Mouse (Mus musculus) liver, embryonic 13.5 days (tissue): ENCODE measurements at regions not wholly inside any gene's neighbourhood (a gene's known extent, or its start where the extent isn't known, plus 50 kb on each side); places are given as distances from the start of the nearest gene placed in this dataset.

ENCODE experiments used
- ATAC-seq: fragments of 200-750 bp; cut with Nextera tagmentation; 2 replicates; pipeline ENCODE4 v1.8.0; 2017; ENCODE audit warnings: low read depth, mild to moderate bottlenecking, moderate number of reproducible peaks, moderate library complexity
- DNase-seq: peaks from one replicate; pipeline ENCODE4 v3.0.0; 2022
- H3K27ac ChIP-seq: fragments of 300-500 bp; sonication (generic); 2 replicates; pipeline ENCODE4 v1.5.1; 2015; ENCODE audit warnings: moderate library complexity, mild to moderate bottlenecking, inconsistent platforms
- H3K27me3 ChIP-seq: fragments of 300-500 bp; sonication (generic); 2 replicates; pipeline ENCODE4 v1.6.1; 2015; ENCODE audit warnings: mild to moderate bottlenecking, inconsistent platforms
- H3K36me3 ChIP-seq: fragments of 300-500 bp; sonication (generic); 2 replicates; pipeline ENCODE4 v1.6.1; 2015; ENCODE audit warnings: mild to moderate bottlenecking, inconsistent platforms
- H3K4me1 ChIP-seq: fragments of 300-500 bp; sonication (generic); replicated peaks from 2 replicates; pipeline ENCODE4 v1.6.1; 2015; ENCODE audit warnings: inconsistent platforms
- H3K4me2 ChIP-seq: fragments of 300-500 bp; sonication (generic); 2 replicates; pipeline ENCODE4 v1.6.1; 2015; ENCODE audit warnings: inconsistent platforms, mild to moderate bottlenecking, moderate library complexity
- H3K4me3 ChIP-seq: fragments of 300-500 bp; sonication (generic); replicated peaks from 2 replicates; pipeline ENCODE4 v1.5.1; 2015; ENCODE audit warnings: mild to moderate bottlenecking, inconsistent platforms
- H3K9ac ChIP-seq: fragments of 300-500 bp; sonication (generic); 2 replicates; pipeline ENCODE4 v1.6.1; 2015; ENCODE audit warnings: mild to moderate bottlenecking, inconsistent platforms
- H3K9me3 ChIP-seq: fragments of 300-500 bp; sonication (generic); replicated peaks from 2 replicates; pipeline ENCODE4 v1.6.1; 2016; ENCODE audit warnings: inconsistent platforms
- WGBS: fragments of 180-500 bp; shearing (Covaris S2); methylation state at CpG from one replicate; pipeline ENCODE4 v1.1.7; 2015; ENCODE audit not compliant: insufficient replicate concordance; 5-methylcytosine and 5-hydroxymethylcytosine counted together

GRCm38 (mm10) chr15:36933581-36933991 is 74.0 kb downstream of the Zfp706 start:
- no peak for DNase-seq
- Histone ChIP-seq H3K36me3 (no peaks in the 10 kb centered on the region), H3K4me2 (no peak overlapping the region), H3K27ac (no peak overlapping the region), H3K9ac (no peak overlapping the region), H3K27me3 (no peaks in the 10 kb centered on the region), H3K4me3 (no peak overlapping the region), H3K4me1 (peaks cover 24% of the 10 kb centered on the region), H3K9me3 (no peaks in the 10 kb centered on the region)
- no peak for ATAC-seq
- 43% methylated on average over 2 of the region's 2 CpGs for WGBS

- no peak overlapping the region for H3K4me2 ChIP-seq
- ATAC-seq (no peak), DNase-seq (no peak)
- H3K4me1 ChIP-seq, result peaks cover 13% of the 10 kb centered on the region
- no peak overlapping the region for H3K9ac ChIP-seq
- no peak overlapping the region for H3K4me3 ChIP-seq
- H3K27me3 ChIP-seq, result no peaks in the 10 kb centered on the region
- no peak overlapping the region for H3K27ac ChIP-seq
- H3K36me3 ChIP-seq, result no peaks in the 10 kb centered on the region
- H3K9me3 ChIP-seq, result no peaks in the 10 kb centered on the region
- 62% methylated on average over 2 of the region's 2 CpGs for WGBS
Observed at GRCm38 (mm10) chr15:36931460-36931859, 76.1 kb downstream of the Zfp706 start.

- DNase-seq (no peak), ATAC-seq (no peak)
- Histone ChIP-seq H3K36me3 (no peaks in the 10 kb centered on the region), H3K27me3 (no peaks in the 10 kb centered on the region), H3K9me3 (no peaks in the 10 kb centered on the region), H3K4me1 (peaks cover 13% of the 10 kb centered on the region), H3K4me2 (no peak overlapping the region), H3K4me3 (no peak overlapping the region), H3K27ac (no peak overlapping the region), H3K9ac (no peak overlapping the region)
- WGBS, result 72% methylated on average over 6 of the region's 6 CpGs
Observed at GRCm38 (mm10) chr15:36930433-36930832, 77.1 kb downstream of the Zfp706 start.

DNA sequence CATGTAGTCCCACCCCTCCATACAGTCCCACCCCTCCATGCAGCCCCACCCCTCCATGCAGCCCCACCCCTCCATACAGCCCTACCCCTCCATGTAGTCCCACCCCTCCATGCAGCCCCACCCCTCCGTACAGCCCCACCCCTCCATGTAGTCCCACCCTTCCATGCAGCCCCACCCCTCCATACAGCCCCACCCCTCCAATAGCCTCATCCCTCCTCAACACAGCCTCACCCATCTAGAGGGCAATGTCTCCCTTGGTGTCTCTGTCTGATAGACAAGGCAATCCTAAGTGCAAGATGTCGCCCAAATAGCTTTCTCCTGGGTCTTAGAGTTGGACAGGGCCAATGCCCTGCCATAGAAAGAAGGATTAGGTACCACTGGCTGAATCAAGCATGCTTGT is 77.8 kb downstream of the Zfp706 start:
- Histone ChIP-seq H3K4me1 (peaks cover 13% of the 10 kb centered on the region), H3K36me3 (no peaks in the 10 kb centered on the region), H3K27ac (no peak overlapping the region), H3K9me3 (no peaks in the 10 kb centered on the region), H3K4me2 (no peak overlapping the region), H3K4me3 (no peak overlapping the region), H3K9ac (no peak overlapping the region), H3K27me3 (no peaks in the 10 kb centered on the region)
- ATAC-seq (0 out of 2 replicates have a peak, but pooled peaks have one; percentile 30), DNase-seq (no peak)
- WGBS, result 62% methylated on average over 2 of the region's 2 CpGs

GRCm38 (mm10) chr15:36929088-36929487 is 78.5 kb downstream of the Zfp706 start:
- H3K4me1 ChIP-seq, result peaks cover 13% of the 10 kb centered on the region
- H3K27ac ChIP-seq, result no peak overlapping the region
- H3K36me3 ChIP-seq, result no peaks in the 10 kb centered on the region
- ATAC-seq (no peak), DNase-seq (no peak)
- no peaks in the 10 kb centered on the region for H3K9me3 ChIP-seq
- H3K9ac ChIP-seq, result no peak overlapping the region
- H3K27me3 ChIP-seq, result no peaks in the 10 kb centered on the region
- WGBS, result 89% methylated on average over 3 of the region's 3 CpGs
- no peak overlapping the region for H3K4me3 ChIP-seq
- no peak overlapping the region for H3K4me2 ChIP-seq

DNA sequence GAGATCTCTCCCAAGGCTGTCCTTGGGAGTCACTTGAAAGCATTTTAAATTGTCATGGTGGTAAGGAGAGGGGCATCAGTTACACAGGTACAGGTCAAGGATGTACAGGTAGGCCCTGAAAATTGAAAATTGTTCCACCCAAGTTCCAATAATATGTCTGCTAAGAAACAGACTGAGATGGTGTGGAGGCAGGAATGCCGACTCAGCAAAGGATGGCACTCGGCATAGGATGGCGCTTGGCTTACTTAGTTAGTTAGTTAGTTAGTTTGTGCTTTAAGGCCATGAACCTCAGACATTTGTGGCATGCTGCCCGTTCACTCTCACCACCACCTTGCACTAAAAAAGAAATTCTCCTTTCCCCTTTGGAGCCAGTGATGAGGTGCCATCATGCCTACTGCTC is 78.9 kb downstream of the Zfp706 start:
- H3K4me1 ChIP-seq, result peaks cover 11% of the 10 kb centered on the region
- no peaks in the 10 kb centered on the region for H3K9me3 ChIP-seq
- DNase-seq, result no peak
- no peak for ATAC-seq
- WGBS, result 84% methylated on average over 4 of the region's 4 CpGs
- no peak overlapping the region for H3K27ac ChIP-seq
- no peaks in the 10 kb centered on the region for H3K36me3 ChIP-seq
- no peak overlapping the region for H3K4me3 ChIP-seq
- no peaks in the 10 kb centered on the region for H3K27me3 ChIP-seq
- H3K9ac ChIP-seq, result no peak overlapping the region
- no peak overlapping the region for H3K4me2 ChIP-seq

DNA sequence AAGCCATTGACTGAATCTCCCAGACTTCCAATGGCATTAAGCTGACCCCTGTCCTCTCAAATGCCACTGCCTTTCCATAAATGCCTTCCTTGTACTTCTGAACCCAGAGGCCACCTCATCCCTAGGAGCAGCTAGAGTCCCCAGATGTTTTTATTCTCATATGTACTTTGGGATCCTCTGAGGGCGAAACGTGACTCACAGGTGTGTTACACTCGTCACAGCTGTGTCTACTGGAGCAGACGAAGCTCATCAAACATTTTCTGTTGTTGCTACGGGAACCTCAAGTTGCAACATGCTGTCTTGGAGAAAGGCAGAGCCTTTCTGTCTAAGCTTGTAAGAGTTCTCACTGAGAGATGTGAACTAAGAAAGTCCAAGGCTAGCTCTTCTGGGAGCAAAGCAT is 80.1 kb downstream of the Zfp706 start:
- Histone ChIP-seq H3K9me3 (no peaks in the 10 kb centered on the region), H3K9ac (no peak overlapping the region), H3K4me2 (no peak overlapping the region), H3K27ac (no peak overlapping the region), H3K4me1 (peaks cover 3% of the 10 kb centered on the region; the same call in 1 of the 2 replicates), H3K27me3 (no peaks in the 10 kb centered on the region), H3K36me3 (no peaks in the 10 kb centered on the region), H3K4me3 (no peak overlapping the region)
- 64% methylated on average over 5 of the region's 5 CpGs for WGBS
- ATAC-seq, result no peak
- DNase-seq, result no peak

DNA sequence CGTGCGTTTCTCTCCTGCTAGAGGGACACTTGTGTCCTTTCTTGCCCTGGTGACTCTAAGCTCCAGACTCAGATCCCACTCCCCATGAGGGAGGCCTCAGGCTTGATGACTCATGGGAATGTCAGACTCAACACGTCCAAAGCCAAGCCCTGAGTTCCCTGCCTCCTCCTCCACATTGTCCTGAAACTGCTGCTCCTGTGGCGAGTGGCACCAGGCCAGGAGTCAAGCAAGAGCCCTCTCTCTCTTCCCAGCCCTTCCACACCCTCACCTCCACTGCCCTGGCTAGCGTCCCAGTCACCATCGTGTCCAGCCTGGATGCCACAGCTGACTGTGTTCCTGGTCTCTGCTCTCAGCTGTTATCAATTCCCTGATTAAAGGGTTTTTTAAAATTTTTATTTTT is 83.4 kb downstream of the Zfp706 start:
- no peak overlapping the region for H3K4me3 ChIP-seq
- no peaks in the 10 kb centered on the region for H3K9me3 ChIP-seq
- no peak overlapping the region for H3K27ac ChIP-seq
- H3K4me2 ChIP-seq, result no peak overlapping the region
- no peaks in the 10 kb centered on the region for H3K4me1 ChIP-seq
- DNase-seq (no peak), ATAC-seq (no peak)
- H3K27me3 ChIP-seq, result no peaks in the 10 kb centered on the region
- 68% methylated on average over 6 of the region's 6 CpGs for WGBS
- no peaks in the 10 kb centered on the region for H3K36me3 ChIP-seq
- H3K9ac ChIP-seq, result no peak overlapping the region

DNA sequence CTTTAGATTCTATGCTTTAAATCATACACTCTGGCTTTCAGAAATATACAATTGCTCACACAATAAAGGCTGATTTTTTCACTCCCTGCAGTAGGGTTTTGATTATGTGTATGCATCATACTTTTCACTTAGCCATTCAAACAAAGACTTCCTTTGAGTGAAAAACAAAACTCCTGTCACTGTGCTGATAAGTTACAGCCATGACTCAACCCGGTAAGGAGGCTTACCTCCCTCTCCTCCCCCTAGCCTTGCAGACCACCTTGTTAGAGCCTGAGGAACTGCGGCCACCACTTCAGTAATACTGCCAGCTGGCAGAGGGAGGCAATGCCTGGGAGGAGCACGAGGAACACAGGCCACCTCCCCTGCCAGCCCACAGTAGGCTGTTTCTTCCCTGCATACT is 86.2 kb downstream of the Zfp706 start:
- 24% methylated on average over 3 of the region's 3 CpGs for WGBS

DNA sequence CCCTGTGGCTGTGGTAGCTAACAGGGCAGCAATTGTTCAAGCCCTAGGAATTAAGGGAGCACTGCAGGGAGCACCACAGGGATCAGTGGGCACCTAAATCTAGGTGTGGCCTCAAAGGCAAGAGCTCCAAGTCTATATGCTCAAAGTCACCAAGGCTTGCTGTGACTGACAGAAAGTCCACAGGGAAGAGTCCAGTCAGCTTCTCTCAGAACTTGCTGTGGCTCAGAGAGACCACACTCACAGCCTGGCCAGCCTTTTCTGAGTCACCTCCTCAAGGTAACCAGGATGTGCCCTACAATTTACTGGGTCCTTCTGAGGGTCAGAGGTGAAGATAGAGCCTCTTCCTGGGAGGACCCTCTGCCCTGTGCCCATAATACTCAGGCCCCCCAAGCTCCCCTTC is 86.7 kb downstream of the Zfp706 start:
- no peak for ATAC-seq
- no peak overlapping the region for H3K4me3 ChIP-seq
- H3K4me1 ChIP-seq, result peaks cover 6% of the 10 kb centered on the region
- no peaks in the 10 kb centered on the region for H3K36me3 ChIP-seq
- no peak overlapping the region for H3K9ac ChIP-seq
- no peaks in the 10 kb centered on the region for H3K9me3 ChIP-seq
- H3K27me3 ChIP-seq, result no peaks in the 10 kb centered on the region
- H3K27ac ChIP-seq, result no peak overlapping the region
- no peak for DNase-seq
- H3K4me2 ChIP-seq, result no peak overlapping the region

More for the DNA sequence above, 86.2 kb downstream of the Zfp706 start:
- ATAC-seq (no peak), DNase-seq (no peak)
- Histone ChIP-seq H3K36me3 (no peaks in the 10 kb centered on the region), H3K27ac (no peak overlapping the region), H3K4me2 (no peak overlapping the region), H3K9me3 (no peaks in the 10 kb centered on the region), H3K4me1 (peaks cover 6% of the 10 kb centered on the region), H3K9ac (no peak overlapping the region), H3K4me3 (no peak overlapping the region), H3K27me3 (no peaks in the 10 kb centered on the region)

DNA sequence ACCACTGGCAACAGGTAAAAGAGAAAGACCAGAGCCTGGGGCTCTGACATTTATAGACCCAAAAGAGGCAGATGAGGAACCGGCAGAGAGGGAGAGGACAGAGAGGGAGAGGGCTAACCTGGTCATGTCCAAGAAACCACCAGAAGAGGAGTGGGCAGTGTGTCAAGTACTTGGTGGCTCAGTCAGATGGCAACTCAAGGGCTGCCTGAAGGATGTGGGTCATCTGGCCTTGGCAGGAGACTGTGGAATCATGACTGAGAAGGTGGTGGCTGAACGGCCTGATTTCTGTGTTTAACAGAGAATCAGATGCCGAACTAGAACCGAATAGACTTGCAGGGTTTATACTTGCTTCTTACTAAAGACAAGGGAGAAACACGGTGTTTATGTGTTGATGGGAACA is 87.9 kb downstream of the Zfp706 start:
- no peaks in the 10 kb centered on the region for H3K36me3 ChIP-seq
- H3K4me3 ChIP-seq, result no peak overlapping the region
- peaks cover 6% of the 10 kb centered on the region for H3K4me1 ChIP-seq
- 76% methylated on average over 5 of the region's 5 CpGs for WGBS
- DNase-seq (no peak), ATAC-seq (no peak)
- no peak overlapping the region for H3K4me2 ChIP-seq
- no peaks in the 10 kb centered on the region for H3K9me3 ChIP-seq
- no peak overlapping the region for H3K27ac ChIP-seq
- no peaks in the 10 kb centered on the region for H3K27me3 ChIP-seq
- no peak overlapping the region for H3K9ac ChIP-seq

DNA sequence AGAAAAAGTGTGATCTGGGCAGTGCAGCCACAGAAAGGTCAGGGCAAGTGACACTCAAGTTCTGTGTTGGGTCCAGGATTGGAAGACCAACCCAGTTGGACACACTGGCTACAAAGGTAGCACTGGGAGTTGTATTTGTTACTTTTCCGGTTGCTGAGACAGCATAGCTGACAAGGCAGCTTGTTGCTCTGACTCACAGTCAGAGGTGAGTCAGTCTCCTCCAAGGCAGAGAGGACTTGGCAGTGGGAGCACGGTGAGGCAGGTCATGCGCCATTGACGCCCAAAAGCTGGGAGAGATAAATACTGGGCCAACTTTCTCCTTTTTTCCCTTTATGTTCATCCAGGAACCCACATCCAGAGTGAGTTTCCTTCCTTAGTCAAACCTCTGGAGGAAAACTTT is 88.4 kb downstream of the Zfp706 start:
- H3K4me2 ChIP-seq, result no peak overlapping the region
- ATAC-seq (no peak), DNase-seq (no peak)
- peaks cover 6% of the 10 kb centered on the region for H3K4me1 ChIP-seq
- no peak overlapping the region for H3K9ac ChIP-seq
- no peak overlapping the region for H3K4me3 ChIP-seq
- H3K27ac ChIP-seq, result no peak overlapping the region
- H3K27me3 ChIP-seq, result no peaks in the 10 kb centered on the region
- H3K9me3 ChIP-seq, result no peaks in the 10 kb centered on the region
- H3K36me3 ChIP-seq, result no peaks in the 10 kb centered on the region
- 74% methylated on average over 4 of the region's 4 CpGs for WGBS
